In the genomic region with DNA sequence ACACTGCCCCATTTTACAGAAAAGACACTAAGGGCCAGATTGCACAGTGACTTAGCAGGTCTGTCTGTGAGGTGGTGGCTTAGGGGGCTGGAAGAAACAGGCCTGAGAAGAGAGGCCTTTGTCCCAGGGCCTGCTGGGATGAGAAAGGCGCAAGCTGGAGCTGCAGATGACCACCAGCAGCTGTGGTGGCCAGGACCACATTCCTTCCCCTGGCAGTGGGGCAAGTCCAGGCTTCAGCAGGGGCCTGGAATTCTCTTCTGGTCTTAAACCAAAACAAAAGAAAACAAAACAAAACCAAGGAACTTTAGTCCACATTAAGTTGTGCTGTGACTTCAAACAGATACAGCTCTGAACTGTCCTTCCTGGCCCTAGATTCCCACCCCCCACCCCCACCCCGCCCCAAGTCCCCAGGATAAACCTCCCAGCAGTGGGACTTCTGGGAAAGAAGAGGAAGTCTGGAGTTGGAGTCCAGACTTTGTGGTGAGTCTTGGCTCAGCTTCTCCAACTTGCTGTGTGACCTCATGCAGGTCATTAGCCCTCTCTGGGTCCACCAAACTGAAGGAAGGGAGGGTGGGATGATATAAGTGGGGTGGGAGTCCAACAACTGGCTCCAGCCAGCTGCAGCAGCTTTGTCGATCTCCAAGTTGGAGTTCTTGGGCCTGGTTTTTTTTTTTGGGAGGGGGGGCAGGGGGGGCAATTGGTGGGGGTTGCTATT, we compare ENCODE assay signal across 8 mouse cellular contexts. TPM values are rescaled to one million over a fixed set of nuclear protein-coding genes. Genes with fewer than 3 reads are reported as not detected.
A peak's percentile ranks its signal among the peaks of the same experiment; 100 is the strongest.
DNase-seq lines count a peak whose midpoint lies in the region; ATAC-seq and TF ChIP-seq lines count a peak whose summit lies in the region.

No protein-coding gene starts in this region.

- TF ChIP-seq CTCF in C2C12 (IDR thresholded peaks at IDR 0.05; ENCODE audit: control insufficient read depth, insufficient read depth, insufficient read length), result no peak
- no peak for TF ChIP-seq CTCF in bone marrow macrophage, adult 2 months (IDR thresholded peaks at IDR 0.05; ENCODE audit: low read depth, low read length)
- no peak for TF ChIP-seq CTCF in stomach, postnatal 0 days (IDR thresholded peaks at IDR 0.05; ENCODE audit: low read depth)

- no peak overlapping the region for H3K4me3 ChIP-seq in C2C12 (ENCODE audit: insufficient read depth, poor library complexity, severe bottlenecking)
- peak overlapping the region; percentile 47 for H3K4me3 ChIP-seq in bone marrow macrophage, adult 2 months (ENCODE audit: insufficient read depth, low read length)
- no peak overlapping the region for H3K4me3 ChIP-seq in heart, embryonic 14.5 days (ENCODE audit: control insufficient read depth in 1 of 2, insufficient read depth in 1 of 2, low read depth in 1 of 2, low read length in 2 of 2)
- H3K4me3 ChIP-seq in liver, embryonic 11.5 days (ENCODE audit: low read depth, low read length), result no peak overlapping the region
- no peak overlapping the region for H3K4me3 ChIP-seq in stomach, postnatal 0 days (ENCODE audit: low read depth, low read length)

- DNase-seq in liver, embryonic 11.5 days (ENCODE audit: low spot score), result no peak
- no peak for DNase-seq in stomach, postnatal 0 days (ENCODE audit: low spot score)
- no peak for DNase-seq in retina, embryonic 14.5 days (ENCODE audit: low spot score)

- peak overlapping the region; percentile 60; the same call in 1 of the 2 replicates for H3K9ac ChIP-seq in heart, embryonic 14.5 days (ENCODE audit: low read length)
- H3K9ac ChIP-seq in liver, embryonic 11.5 days (ENCODE audit: low read depth, low read length), result no peak overlapping the region
- 0 out of 2 replicates have a peak overlapping the region, but pooled peaks have one; percentile 41 for H3K9ac ChIP-seq in stomach, postnatal 0 days (ENCODE audit: low read length)

- peak overlapping the region; percentile 46 for H3K4me2 ChIP-seq in heart, embryonic 14.5 days (ENCODE audit: low read length)
- no peak overlapping the region; the same call in 1 of the 2 replicates for H3K4me2 ChIP-seq in liver, embryonic 11.5 days
- H3K4me2 ChIP-seq in stomach, postnatal 0 days (replicated peaks; ENCODE audit: low read depth), result peak overlapping the region; percentile 25; the same call in 1 of the 2 replicates

- H3K27ac ChIP-seq in bone marrow macrophage, adult 2 months (ENCODE audit: insufficient read depth, low read depth, low read length), result peak overlapping the region; percentile 88
- H3K27ac ChIP-seq in heart, embryonic 14.5 days (replicated peaks in 1 of 2; ENCODE audit: control insufficient read depth in 1 of 2, insufficient read depth in 1 of 2, low read depth in 2 of 2, low read length in 2 of 2), result peak overlapping the region; percentile 92 to 96
- peak overlapping the region; percentile 87; the same call in 1 of the 2 replicates for H3K27ac ChIP-seq in liver, embryonic 11.5 days (ENCODE audit: low read depth, low read length)
- peak overlapping the region; percentile 97 for H3K27ac ChIP-seq in stomach, postnatal 0 days (replicated peaks)

- H3K27me3 ChIP-seq in C2C12 (ENCODE audit: control insufficient read depth, insufficient read depth, insufficient read length), result no peaks in the 10 kb centered on the region
- no peaks in the 10 kb centered on the region for H3K27me3 ChIP-seq in heart, embryonic 14.5 days (ENCODE audit: control insufficient read depth, insufficient read depth, low read length)
- no peaks in the 10 kb centered on the region for H3K27me3 ChIP-seq in liver, embryonic 11.5 days (replicated peaks; ENCODE audit: control insufficient read depth, insufficient read depth, low read length)
- H3K27me3 ChIP-seq in stomach, postnatal 0 days (ENCODE audit: control insufficient read depth, insufficient read depth, low read length), result no peaks in the 10 kb centered on the region

- no peak for TF ChIP-seq POLR2A in bone marrow macrophage, adult 2 months (IDR thresholded peaks at IDR 0.05; ENCODE audit: borderline replicate concordance, low read depth, low read length)

- TF ChIP-seq EP300 in stomach, postnatal 0 days (optimal IDR thresholded peaks at IDR 0.05), result no peak

- H3K79me2 ChIP-seq in C2C12 (ENCODE audit: control insufficient read depth, insufficient read depth), result no peaks in the 10 kb centered on the region

- no peaks in the 10 kb centered on the region for H3K79me3 ChIP-seq in C2C12 (ENCODE audit: low read depth)

- no peak for ATAC-seq in heart, embryonic 14.5 days (ENCODE audit: insufficient number of reproducible peaks, insufficient read depth, low FRiP score, low read depth)
- ATAC-seq in liver, embryonic 11.5 days (replicated peaks; ENCODE audit: low FRiP score), result no peak
- ATAC-seq in stomach, postnatal 0 days (ENCODE audit: low FRiP score, low TSS enrichment), result no peak; the same call in 1 of the 2 replicates
- no peak for ATAC-seq in megakaryocyte progenitor cell, adult 5-6 weeks (replicated peaks; ENCODE audit: poor library complexity)
- ATAC-seq in megakaryocyte, adult 5-6 weeks (ENCODE audit: poor library complexity, severe bottlenecking), result no peak

- 55% methylated on average over 3 of the region's 3 CpGs for WGBS in heart, embryonic 14.5 days
- WGBS in liver, embryonic 11.5 days, result 50% methylated on average over 3 of the region's 3 CpGs
- 30% methylated on average over 3 of the region's 3 CpGs for WGBS in stomach, postnatal 0 days

- peaks cover 10% of the 10 kb centered on the region for H3K4me1 ChIP-seq in bone marrow macrophage, adult 2 months (ENCODE audit: control insufficient read depth, insufficient read depth, low read length)
- H3K4me1 ChIP-seq in heart, embryonic 14.5 days (ENCODE audit: control insufficient read depth in 2 of 2, insufficient read depth in 2 of 2, low read length in 2 of 2), result peaks cover 30 to 35% of the 10 kb centered on the region in 2 experiments
- H3K4me1 ChIP-seq in liver, embryonic 11.5 days (replicated peaks; ENCODE audit: control insufficient read depth, insufficient read depth, low read length), result peaks cover 14% of the 10 kb centered on the region
- H3K4me1 ChIP-seq in stomach, postnatal 0 days (replicated peaks; ENCODE audit: control insufficient read depth, insufficient read depth), result peaks cover 12% of the 10 kb centered on the region

- no peaks in the 10 kb centered on the region for H3K36me3 ChIP-seq in C2C12 (ENCODE audit: control insufficient read depth, insufficient read depth)
- H3K36me3 ChIP-seq in heart, embryonic 14.5 days (ENCODE audit: control insufficient read depth, insufficient read depth, low read length), result no peaks in the 10 kb centered on the region
- H3K36me3 ChIP-seq in liver, embryonic 11.5 days (ENCODE audit: control insufficient read depth, insufficient read depth, low read length), result no peaks in the 10 kb centered on the region
- no peaks in the 10 kb centered on the region for H3K36me3 ChIP-seq in stomach, postnatal 0 days (ENCODE audit: control insufficient read depth, insufficient read depth, low read length)

- peak overlapping the region; percentile 3 for H3ac ChIP-seq in C2C12 (ENCODE audit: control insufficient read depth, insufficient read length, low read depth)

- no peaks in the 10 kb centered on the region for H3K9me3 ChIP-seq in heart, embryonic 14.5 days (ENCODE audit: control insufficient read depth, low read length)
- no peaks in the 10 kb centered on the region for H3K9me3 ChIP-seq in liver, embryonic 11.5 days (ENCODE audit: control insufficient read depth, low read length)
- H3K9me3 ChIP-seq in stomach, postnatal 0 days (ENCODE audit: control insufficient read depth, low read length), result no peaks in the 10 kb centered on the region

TF ChIP-seq in C2C12, 6 proteins besides CTCF, POLR2A, EP300 and RAD21:
- peak; percentile 68 for TF ChIP-seq MYOD1 (IDR thresholded peaks at IDR 0.05; ENCODE audit: control insufficient read depth, insufficient read length, low read depth)
- TF ChIP-seq MAX (IDR thresholded peaks at IDR 0.05), result no peak

RNA-seq across cellular contexts. Expression of a gene that starts 13.4 kb away (rescaled TPM):
- 52.1 TPM for polyA plus RNA-seq in C2C12 (2012; fragmentation: generic; extraction: Trizol)
- 133 and 150 TPM in 2 replicates for polyA plus RNA-seq in bone marrow macrophage, adult 2 months (2012; ENCODE audit: insufficient read depth, insufficient read length, missing spikeins)
- polyA plus RNA-seq in heart, embryonic 14.5 days (2014; fragmentation: Nextera tagmentation; extraction: Ambion mirVana), result 50.7 and 68.6 TPM in 2 replicates
- polyA plus RNA-seq in liver, embryonic 11.5 days (2014; fragmentation: Nextera tagmentation; extraction: Ambion mirVana), result 32.1 and 42.2 TPM in 2 replicates
- polyA plus RNA-seq in stomach, postnatal 0 days (2015; fragmentation: Nextera tagmentation; extraction: Ambion mirVana), result 71.4 and 84.2 TPM in 2 replicates
- 124 and 135 TPM in 2 replicates for total RNA-seq in megakaryocyte progenitor cell, adult 5-6 weeks (2015)
- total RNA-seq in megakaryocyte progenitor cell, adult 5-6 weeks (2017), result 24.7 and 35.1 TPM in 2 replicates
- total RNA-seq in megakaryocyte, adult 5-6 weeks (2015), result 226 and 236 TPM in 2 replicates
- total RNA-seq in megakaryocyte, adult 5-6 weeks (2017), result 56.9 and 75.4 TPM in 2 replicates
